Mouse (Mus musculus): ENCODE results near the gene Fmnl3. TPM values are rescaled to one million over a fixed set of nuclear protein-coding genes. Genes with fewer than 3 reads are reported as not detected.
"Not testable (repeated sequence)": the region's sequence is repeated elsewhere in the genome, so short reads cannot be mapped to it uniquely, and the experiment has no call there.

Gene Fmnl3
- polyA plus RNA-seq, 1 experiment from 2014 or later: 29.3 TPM

GRCm38 (mm10) chr15:99391975-99392374, 21.7 kb upstream of the Fmnl3 start:
- ATAC-seq (ENCODE audit: low read depth): no peak
- Histone ChIP-seq H3K27ac (ENCODE audit: low read length) (no peak overlapping the region), H3K9me3 (ENCODE audit: control insufficient read depth, low read length) (no peaks in the 10 kb centered on the region), H3K27me3 (ENCODE audit: control insufficient read depth, insufficient read depth, low read depth, low read length) (no peaks in the 10 kb centered on the region), H3K36me3 (ENCODE audit: control insufficient read depth, insufficient read depth, low read length) (no peaks in the 10 kb centered on the region), H3K4me3 (ENCODE audit: low read length) (peak overlapping the region; percentile 91), H3K4me2 (ENCODE audit: low read depth, low read length) (peak overlapping the region; percentile 57), H3K4me1 (replicated peaks; ENCODE audit: control insufficient read depth, insufficient read depth, low read length) (peaks cover 33% of the 10 kb centered on the region), H3K9ac (ENCODE audit: low read length) (peak overlapping the region; percentile 58)
- WGBS: 77% methylated on average over 6 of the region's 6 CpGs

- H3K27me3 ChIP-seq (ENCODE audit: control insufficient read depth, insufficient read depth, low read depth, low read length): no peaks in the 10 kb centered on the region
- no peak overlapping the region for H3K4me2 ChIP-seq (ENCODE audit: low read depth, low read length)
- no peaks in the 10 kb centered on the region for H3K9me3 ChIP-seq (ENCODE audit: control insufficient read depth, low read length)
- H3K9ac ChIP-seq (ENCODE audit: low read length): no peak overlapping the region
- no peak overlapping the region for H3K27ac ChIP-seq (ENCODE audit: low read length)
- no peak for ATAC-seq (ENCODE audit: low read depth)
- 42% methylated on average over 7 of the region's 7 CpGs for WGBS
- no peaks in the 10 kb centered on the region for H3K36me3 ChIP-seq (ENCODE audit: control insufficient read depth, insufficient read depth, low read length)
- peaks cover 21% of the 10 kb centered on the region for H3K4me1 ChIP-seq (replicated peaks; ENCODE audit: control insufficient read depth, insufficient read depth, low read length)
- H3K4me3 ChIP-seq (ENCODE audit: low read length): no peak overlapping the region
Observed at GRCm38 (mm10) chr15:99390472-99391401, 20.5 kb upstream of the Fmnl3 start.

- Histone ChIP-seq H3K4me2 (ENCODE audit: low read depth, low read length) (no peak overlapping the region), H3K9me3 (ENCODE audit: control insufficient read depth, low read length) (no peaks in the 10 kb centered on the region), H3K4me3 (ENCODE audit: low read length) (no peak overlapping the region), H3K9ac (ENCODE audit: low read length) (no peak overlapping the region), H3K27ac (ENCODE audit: low read length) (no peak overlapping the region), H3K36me3 (ENCODE audit: control insufficient read depth, insufficient read depth, low read length) (no peaks in the 10 kb centered on the region), H3K4me1 (replicated peaks; ENCODE audit: control insufficient read depth, insufficient read depth, low read length) (peaks cover 4% of the 10 kb centered on the region), H3K27me3 (ENCODE audit: control insufficient read depth, insufficient read depth, low read depth, low read length) (no peaks in the 10 kb centered on the region)
- ATAC-seq (ENCODE audit: low read depth): no peak
- 71% methylated on average over 4 of the region's 4 CpGs for WGBS
Observed at GRCm38 (mm10) chr15:99387976-99388375, 17.7 kb upstream of the Fmnl3 start.

DNA sequence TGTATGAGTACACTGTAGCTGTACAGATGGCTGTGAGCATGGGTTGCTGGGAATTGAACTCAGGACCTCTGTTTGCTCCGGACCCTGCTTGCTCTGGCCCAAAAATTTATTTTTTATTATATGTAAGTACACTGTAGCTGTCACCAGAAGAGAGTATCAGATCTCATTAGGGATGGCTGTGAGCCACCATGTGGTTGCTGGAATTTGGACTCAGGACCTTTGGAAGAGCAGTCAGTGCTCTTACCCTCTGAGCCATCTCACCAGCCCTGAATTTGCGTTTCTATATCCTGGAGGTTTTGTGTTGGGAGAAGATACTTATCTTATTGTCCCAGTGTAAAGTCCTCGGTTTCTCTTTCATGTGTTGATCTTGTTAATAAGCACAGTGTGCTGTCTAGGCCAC, 16.5 kb upstream of the Fmnl3 start:
- ATAC-seq (ENCODE audit: low read depth): no peak
- no peak overlapping the region for H3K9ac ChIP-seq (ENCODE audit: low read length)
- no peaks in the 10 kb centered on the region for H3K36me3 ChIP-seq (ENCODE audit: control insufficient read depth, insufficient read depth, low read length)
- H3K27me3 ChIP-seq (ENCODE audit: control insufficient read depth, insufficient read depth, low read depth, low read length): no peaks in the 10 kb centered on the region
- H3K9me3 ChIP-seq (ENCODE audit: control insufficient read depth, low read length): no peaks in the 10 kb centered on the region
- no peak overlapping the region for H3K4me3 ChIP-seq (ENCODE audit: low read length)
- 68% methylated on average over 3 of the region's 3 CpGs for WGBS
- no peaks in the 10 kb centered on the region for H3K4me1 ChIP-seq (replicated peaks; ENCODE audit: control insufficient read depth, insufficient read depth, low read length)
- no peak overlapping the region for H3K4me2 ChIP-seq (ENCODE audit: low read depth, low read length)
- H3K27ac ChIP-seq (ENCODE audit: low read length): no peak overlapping the region

DNA sequence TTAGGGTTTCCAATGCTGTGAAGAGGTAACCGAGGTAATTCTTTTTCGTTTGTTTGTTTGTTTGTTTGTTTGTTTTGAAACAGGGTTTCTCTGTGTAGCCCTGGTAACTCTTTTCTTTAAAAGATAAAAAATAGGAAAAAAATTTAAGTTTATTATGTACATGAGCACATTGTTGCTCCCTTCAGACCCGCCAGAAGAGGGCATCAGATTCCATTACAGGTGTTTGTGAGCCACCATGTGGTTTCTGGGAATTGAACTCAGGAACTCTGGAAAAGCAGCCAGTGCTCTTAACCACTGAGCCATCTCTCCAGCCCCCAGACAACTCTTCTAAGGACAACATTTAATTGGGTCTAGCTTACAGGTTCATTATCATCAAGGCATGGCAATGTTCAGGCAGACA, 15.8 kb upstream of the Fmnl3 start:
- not testable (repeated sequence) for H3K4me1 ChIP-seq (replicated peaks; ENCODE audit: control insufficient read depth, insufficient read depth, low read length); H3K27me3 ChIP-seq (ENCODE audit: control insufficient read depth, insufficient read depth, low read depth, low read length); H3K27ac ChIP-seq (ENCODE audit: low read length); H3K36me3 ChIP-seq (ENCODE audit: control insufficient read depth, insufficient read depth, low read length); ATAC-seq (ENCODE audit: low read depth); H3K4me3 ChIP-seq (ENCODE audit: low read length); H3K9me3 ChIP-seq (ENCODE audit: control insufficient read depth, low read length); H3K4me2 ChIP-seq (ENCODE audit: low read depth, low read length); H3K9ac ChIP-seq (ENCODE audit: low read length)
- 62% methylated on average over 3 of the region's 3 CpGs for WGBS

- H3K4me1 ChIP-seq (replicated peaks; ENCODE audit: control insufficient read depth, insufficient read depth, low read length): no peaks in the 10 kb centered on the region
- H3K27me3 ChIP-seq (ENCODE audit: control insufficient read depth, insufficient read depth, low read depth, low read length): no peaks in the 10 kb centered on the region
- ATAC-seq (ENCODE audit: low read depth): peak; percentile 37; the same call in 1 of the 2 replicates
- no peaks in the 10 kb centered on the region for H3K36me3 ChIP-seq (ENCODE audit: control insufficient read depth, insufficient read depth, low read length)
- WGBS: 45% methylated on average over 6 of the region's 6 CpGs
- no peak overlapping the region for H3K4me3 ChIP-seq (ENCODE audit: low read length)
- H3K27ac ChIP-seq (ENCODE audit: low read length): 0 out of 2 replicates have a peak overlapping the region, but pooled peaks have one; percentile 26
- no peak overlapping the region for H3K9ac ChIP-seq (ENCODE audit: low read length)
- H3K9me3 ChIP-seq (ENCODE audit: control insufficient read depth, low read length): no peaks in the 10 kb centered on the region
- H3K4me2 ChIP-seq (ENCODE audit: low read depth, low read length): no peak overlapping the region
Observed at GRCm38 (mm10) chr15:99384071-99384470, 13.8 kb upstream of the Fmnl3 start.

GRCm38 (mm10) chr15:99382893-99383292, 12.6 kb upstream of the Fmnl3 start:
- H3K4me3 ChIP-seq (ENCODE audit: low read length): no peak overlapping the region
- H3K27me3 ChIP-seq (ENCODE audit: control insufficient read depth, insufficient read depth, low read depth, low read length): no peaks in the 10 kb centered on the region
- no peak overlapping the region for H3K9ac ChIP-seq (ENCODE audit: low read length)
- ATAC-seq (ENCODE audit: low read depth): peak; percentile 82
- H3K27ac ChIP-seq (ENCODE audit: low read length): peak overlapping the region; percentile 46; the same call in 1 of the 2 replicates
- H3K4me2 ChIP-seq (ENCODE audit: low read depth, low read length): no peak overlapping the region
- H3K4me1 ChIP-seq (replicated peaks; ENCODE audit: control insufficient read depth, insufficient read depth, low read length): no peaks in the 10 kb centered on the region
- H3K9me3 ChIP-seq (ENCODE audit: control insufficient read depth, low read length): no peaks in the 10 kb centered on the region; the same call in 1 of the 2 replicates
- H3K36me3 ChIP-seq (ENCODE audit: control insufficient read depth, insufficient read depth, low read length): no peaks in the 10 kb centered on the region

- Histone ChIP-seq H3K4me3 (ENCODE audit: low read length) (no peak overlapping the region), H3K4me1 (replicated peaks; ENCODE audit: control insufficient read depth, insufficient read depth, low read length) (no peaks in the 10 kb centered on the region), H3K27ac (ENCODE audit: low read length) (no peak overlapping the region), H3K27me3 (ENCODE audit: control insufficient read depth, insufficient read depth, low read depth, low read length) (no peaks in the 10 kb centered on the region), H3K9ac (ENCODE audit: low read length) (no peak overlapping the region), H3K36me3 (ENCODE audit: control insufficient read depth, insufficient read depth, low read length) (no peaks in the 10 kb centered on the region), H3K4me2 (ENCODE audit: low read depth, low read length) (no peak overlapping the region), H3K9me3 (ENCODE audit: control insufficient read depth, low read length) (no peaks in the 10 kb centered on the region; the same call in 1 of the 2 replicates)
- no peak for ATAC-seq (ENCODE audit: low read depth)
- WGBS: 83% methylated on average over 5 of the region's 5 CpGs
Observed at GRCm38 (mm10) chr15:99376240-99376639, 6.0 kb upstream of the Fmnl3 start.

GRCm38 (mm10) chr15:99375581-99375980, 5.3 kb upstream of the Fmnl3 start:
- WGBS: 81% methylated on average over 3 of the region's 3 CpGs
- ATAC-seq (ENCODE audit: low read depth): no peak

More at GRCm38 (mm10) chr15:99375581-99375980, 5.3 kb upstream of the Fmnl3 start:
- H3K4me2 ChIP-seq (ENCODE audit: low read depth, low read length): no peak overlapping the region
- H3K27me3 ChIP-seq (ENCODE audit: control insufficient read depth, insufficient read depth, low read depth, low read length): no peaks in the 10 kb centered on the region
- H3K9ac ChIP-seq (ENCODE audit: low read length): no peak overlapping the region
- no peak overlapping the region for H3K27ac ChIP-seq (ENCODE audit: low read length)
- H3K4me3 ChIP-seq (ENCODE audit: low read length): no peak overlapping the region
- no peaks in the 10 kb centered on the region for H3K36me3 ChIP-seq (ENCODE audit: control insufficient read depth, insufficient read depth, low read length)
- no peaks in the 10 kb centered on the region; the same call in 1 of the 2 replicates for H3K9me3 ChIP-seq (ENCODE audit: control insufficient read depth, low read length)
- H3K4me1 ChIP-seq (replicated peaks; ENCODE audit: control insufficient read depth, insufficient read depth, low read length): no peaks in the 10 kb centered on the region

Measured in lung, embryonic 16.5 days (tissue).